Mouse (Mus musculus) midbrain, embryonic 14.5 days (tissue): ENCODE data around the gene Ankrd40. TPM values are rescaled to one million over a fixed set of nuclear protein-coding genes. Genes with fewer than 3 reads are reported as not detected.

Source experiments
- ATAC-seq: fragments of 200-750 bp; cut with Nextera tagmentation; 2 replicates; pipeline ENCODE4 v1.8.0; 2017; ENCODE audit warnings: moderate number of reproducible peaks, moderate library complexity; ENCODE audit not compliant: low FRiP score, low TSS enrichment
- DNase-seq: peaks from one replicate; pipeline ENCODE4 v3.0.0-alpha.2; 2015
- H3K27ac ChIP-seq: fragments of 300-500 bp; sonication (generic); replicated peaks from 2 replicates; pipeline ENCODE4 v1.5.1; 2014; ENCODE audit warnings: mild to moderate bottlenecking, low read depth, low read length, moderate library complexity
- H3K27me3 ChIP-seq: fragments of 300-500 bp; sonication (generic); 2 replicates; pipeline ENCODE4 v1.6.1; 2014; ENCODE audit warnings: low read length, control low read depth, mixed read lengths; ENCODE audit not compliant: control insufficient read depth, insufficient read depth
- H3K36me3 ChIP-seq: fragments of 300-500 bp; sonication (generic); 2 replicates; pipeline ENCODE4 v1.6.1; 2014; ENCODE audit warnings: low read length, control low read depth; ENCODE audit not compliant: control insufficient read depth, insufficient read depth
- H3K4me1 ChIP-seq: fragments of 300-500 bp; sonication (generic); 2 replicates; pipeline ENCODE4 v1.6.1; 2014; ENCODE audit warnings: mild to moderate bottlenecking, antibody characterized with exemption, low read length, control low read depth; ENCODE audit not compliant: control insufficient read depth, insufficient read depth
- H3K4me2 ChIP-seq: fragments of 300-500 bp; sonication (generic); 2 replicates; pipeline ENCODE4 v1.6.1; 2014; ENCODE audit warnings: mild to moderate bottlenecking, low read length, moderate library complexity
- H3K4me3 ChIP-seq: fragments of 300-500 bp; sonication (generic); replicated peaks from 2 replicates; pipeline ENCODE4 v1.5.1; 2014; ENCODE audit warnings: low read depth, low read length
- H3K9ac ChIP-seq: fragments of 300-500 bp; sonication (generic); replicated peaks from 2 replicates; pipeline ENCODE4 v1.6.1; 2014; ENCODE audit warnings: mild to moderate bottlenecking, low read length, moderate library complexity
- H3K9me3 ChIP-seq: fragments of 300-500 bp; sonication (generic); 2 replicates; pipeline ENCODE4 v1.6.1; 2016; ENCODE audit warnings: low read length, control low read depth, mixed read lengths; ENCODE audit not compliant: control insufficient read depth
- WGBS: fragments of 180-500 bp; shearing (Covaris S2); extraction: QIAGEN DNeasy Blood & Tissue Kit; methylation state at CpG from one replicate; pipeline ENCODE4 v1.1.7; 2014; 5-methylcytosine and 5-hydroxymethylcytosine counted together
- polyA plus RNA-seq: library from polyadenylated mRNA; unstranded; fragments of >200 nt; fragmentation: Nextera tagmentation; extraction: Ambion mirVana; gene quantifications from 2 replicates; pipeline ENCODE4 v1.2.1, GENCODE M21; 2014

The Ankrd40 gene
- polyA plus RNA-seq, 1 experiment from 2014 or later, result 13.1 TPM

GRCm38 (mm10) chr11:94379736-94380135 is 51.9 kb downstream of the Ankrd40 start:
- Histone ChIP-seq H3K27ac (no peak overlapping the region), H3K9me3 (no peaks in the 10 kb centered on the region), H3K4me1 (no peaks in the 10 kb centered on the region), H3K4me3 (no peak overlapping the region), H3K27me3 (no peaks in the 10 kb centered on the region), H3K36me3 (no peaks in the 10 kb centered on the region), H3K9ac (no peak overlapping the region), H3K4me2 (no peak overlapping the region)
- WGBS, result 75% methylated on average over 8 of the region's 8 CpGs
- ATAC-seq (no peak), DNase-seq (no peak)

- Histone ChIP-seq H3K4me3 (no peak overlapping the region), H3K9ac (no peak overlapping the region), H3K27me3 (no peaks in the 10 kb centered on the region), H3K4me2 (no peak overlapping the region), H3K9me3 (no peaks in the 10 kb centered on the region), H3K36me3 (no peaks in the 10 kb centered on the region), H3K27ac (no peak overlapping the region), H3K4me1 (peaks cover 12% of the 10 kb centered on the region; the same call in 1 of the 2 replicates)
- ATAC-seq (no peak), DNase-seq (peak; percentile 65)
- WGBS, result 25% methylated on average over 12 of the region's 12 CpGs
Measured at GRCm38 (mm10) chr11:94385977-94386771, 58.4 kb downstream of the Ankrd40 start.

GRCm38 (mm10) chr11:94387756-94388155 is 60.0 kb downstream of the Ankrd40 start:
- Histone ChIP-seq H3K9ac (no peak overlapping the region), H3K36me3 (no peaks in the 10 kb centered on the region), H3K27ac (no peak overlapping the region), H3K4me1 (peaks cover 12% of the 10 kb centered on the region; the same call in 1 of the 2 replicates), H3K4me3 (no peak overlapping the region), H3K4me2 (no peak overlapping the region), H3K27me3 (no peaks in the 10 kb centered on the region), H3K9me3 (no peaks in the 10 kb centered on the region)
- DNase-seq (no peak), ATAC-seq (no peak)
- WGBS, result 86% methylated on average over 4 of the region's 4 CpGs

- no peak for ATAC-seq
- Histone ChIP-seq H3K9ac (no peak overlapping the region), H3K9me3 (no peaks in the 10 kb centered on the region), H3K27me3 (no peaks in the 10 kb centered on the region), H3K27ac (no peak overlapping the region), H3K36me3 (no peaks in the 10 kb centered on the region), H3K4me2 (no peak overlapping the region), H3K4me3 (no peak overlapping the region), H3K4me1 (peaks cover 12% of the 10 kb centered on the region; the same call in 1 of the 2 replicates)
- no peak for DNase-seq
- WGBS, result 88% methylated on average over 4 of the region's 4 CpGs
Measured at GRCm38 (mm10) chr11:94389021-94389420, 61.2 kb downstream of the Ankrd40 start.

GRCm38 (mm10) chr11:94389724-94390396 is 62.1 kb downstream of the Ankrd40 start:
- ATAC-seq, result no peak
- Histone ChIP-seq H3K4me2 (no peak overlapping the region), H3K27me3 (no peaks in the 10 kb centered on the region), H3K9ac (no peak overlapping the region), H3K9me3 (no peaks in the 10 kb centered on the region), H3K4me3 (no peak overlapping the region), H3K36me3 (no peaks in the 10 kb centered on the region), H3K27ac (no peak overlapping the region), H3K4me1 (peaks cover 12% of the 10 kb centered on the region; the same call in 1 of the 2 replicates)
- no peak for DNase-seq
- 56% methylated on average over 6 of the region's 6 CpGs for WGBS

- H3K9me3 ChIP-seq, result no peaks in the 10 kb centered on the region
- H3K27me3 ChIP-seq, result no peaks in the 10 kb centered on the region
- WGBS, result 85% methylated on average over 6 of the region's 6 CpGs
- H3K4me2 ChIP-seq, result no peak overlapping the region
- H3K4me1 ChIP-seq, result peaks cover 8% of the 10 kb centered on the region; the same call in 1 of the 2 replicates
- no peak overlapping the region for H3K9ac ChIP-seq
- no peak for DNase-seq
- H3K4me3 ChIP-seq, result no peak overlapping the region
- H3K36me3 ChIP-seq, result no peaks in the 10 kb centered on the region
- no peak for ATAC-seq
- no peak overlapping the region for H3K27ac ChIP-seq
Measured at GRCm38 (mm10) chr11:94390825-94391224, 63.0 kb downstream of the Ankrd40 start.

Other genes starting within 250 kb of the Ankrd40 start
- gene Tob1, start 116.5 kb upstream of the Ankrd40 start, polyA plus RNA-seq, result 29.5 and 34.7 TPM in 2 replicates
- 0.47 and 2.0 TPM in 2 replicates for gene Wfikkn2, start 82.0 kb upstream of the Ankrd40 start, polyA plus RNA-seq
- gene Gm21885, start 46.1 kb upstream of the Ankrd40 start, polyA plus RNA-seq, result 0.50 and 0.57 TPM in 2 replicates
- gene Luc7l3, start 6.0 kb upstream of the Ankrd40 start, polyA plus RNA-seq, result 122 and 144 TPM in 2 replicates
- 0.19 and 0.50 TPM in 2 replicates for gene Abcc3, start 65.0 kb downstream of the Ankrd40 start, polyA plus RNA-seq
- 20.1 and 22.7 TPM in 2 replicates for gene Cacna1g, start 146.2 kb downstream of the Ankrd40 start, polyA plus RNA-seq
- 0.42 and 0.54 TPM in 2 replicates for gene Spata20, start 158.2 kb downstream of the Ankrd40 start, polyA plus RNA-seq
- 0.23 and 0.43 TPM in 2 replicates for gene Epn3, start 172.0 kb downstream of the Ankrd40 start, polyA plus RNA-seq
- gene Mycbpap, start 193.7 kb downstream of the Ankrd40 start, polyA plus RNA-seq, result 2.1 and 3.3 TPM in 2 replicates
- 5.9 and 8.0 TPM in 2 replicates for gene Rsad1, start 221.3 kb downstream of the Ankrd40 start, polyA plus RNA-seq
- 0.18 TPM in 1 of 2 replicates, not detected in the other for gene Chad, start 237.0 kb downstream of the Ankrd40 start, polyA plus RNA-seq